Mouse (Mus musculus) heart, embryonic 13.5 days (tissue): ENCODE results near the gene Olfr1053. TPM values are rescaled to one million over a fixed set of nuclear protein-coding genes. Genes with fewer than 3 reads are reported as not detected.
"Not testable (repeated sequence)": the region's sequence is repeated elsewhere in the genome, so short reads cannot be mapped to it uniquely, and the experiment has no call there.

Experiments used
- ATAC-seq: fragments of 200-750 bp; cut with Nextera tagmentation; 2 replicates; pipeline ENCODE4 v1.8.0; 2017; ENCODE audit warnings: moderate TSS enrichment; ENCODE audit not compliant: insufficient number of reproducible peaks, low FRiP score, low TSS enrichment; ENCODE audit errors: extremely low read depth
- H3K27ac ChIP-seq: fragments of 300-500 bp; sonication (generic); replicated peaks from 2 replicates; pipeline ENCODE4 v1.5.1; 2015; ENCODE audit warnings: moderate library complexity, mild to moderate bottlenecking, inconsistent platforms
- H3K27me3 ChIP-seq: fragments of 300-500 bp; sonication (generic); replicated peaks from 2 replicates; pipeline ENCODE4 v1.6.1; 2015; ENCODE audit warnings: mild to moderate bottlenecking, inconsistent platforms
- H3K36me3 ChIP-seq: fragments of 300-500 bp; sonication (generic); 2 replicates; pipeline ENCODE4 v1.6.1; 2015; ENCODE audit warnings: mild to moderate bottlenecking, inconsistent platforms
- H3K4me1 ChIP-seq: fragments of 300-500 bp; sonication (generic); 2 replicates; pipeline ENCODE4 v1.6.1; 2015; ENCODE audit warnings: inconsistent platforms
- H3K4me2 ChIP-seq: fragments of 300-500 bp; sonication (generic); 2 replicates; pipeline ENCODE4 v1.6.1; 2015; ENCODE audit warnings: inconsistent platforms, mild to moderate bottlenecking, moderate library complexity
- H3K4me3 ChIP-seq: fragments of 300-500 bp; sonication (generic); 2 replicates; pipeline ENCODE4 v1.5.1; 2015; ENCODE audit warnings: moderate library complexity, mild to moderate bottlenecking, inconsistent platforms
- H3K9ac ChIP-seq: fragments of 300-500 bp; sonication (generic); 2 replicates; pipeline ENCODE4 v1.6.1; 2015; ENCODE audit warnings: inconsistent platforms, mild to moderate bottlenecking, moderate library complexity
- H3K9me3 ChIP-seq: fragments of 300-500 bp; sonication (generic); 2 replicates; pipeline ENCODE4 v1.6.1; 2016; ENCODE audit warnings: inconsistent platforms
- WGBS: fragments of 180-500 bp; shearing (Covaris S2); methylation state at CpG from one replicate; pipeline ENCODE4 v1.1.7; 2015; ENCODE audit warnings: mixed read lengths; 5-methylcytosine and 5-hydroxymethylcytosine counted together
- polyA plus RNA-seq: library from polyadenylated mRNA; unstranded; fragments of >200 nt; fragmentation: Nextera tagmentation; extraction: Ambion mirVana; gene quantifications from 2 replicates; pipeline ENCODE4 v1.2.1, GENCODE M21; 2015

Olfr1053 gene
- polyA plus RNA-seq, result not detected in 2 replicates

DNA sequence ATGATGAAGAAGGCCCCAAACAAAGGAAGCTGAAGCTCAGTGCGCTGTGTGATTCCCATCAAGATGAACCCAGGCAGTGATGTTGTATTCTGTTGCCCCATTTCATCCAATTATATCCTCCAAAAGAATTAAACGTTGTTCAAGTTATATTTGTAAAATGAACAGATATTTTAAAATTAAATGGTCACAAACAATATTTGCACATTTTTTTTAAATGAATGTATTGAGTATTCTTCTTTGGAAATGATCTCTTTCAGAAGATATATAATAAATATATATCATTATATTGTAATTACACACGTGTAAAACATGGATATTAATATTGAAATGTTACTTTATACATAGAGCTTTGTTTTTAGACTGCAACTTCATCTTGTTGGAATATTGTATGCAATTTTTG lies at the start of gene Olfr1053:
Gene Olfr1053 (minus strand): TSS at position 101 of the 400 bp plus-strand sequence.
- Histone ChIP-seq H3K4me1 (no peaks in the 10 kb centered on the region), H3K36me3 (no peaks in the 10 kb centered on the region), H3K9ac (no peak within 1 kb of the TSS), H3K27ac (no peak within 1 kb of the TSS), H3K9me3 (no peaks in the 10 kb centered on the region), H3K4me2 (no peak within 1 kb of the TSS), H3K4me3 (no peak within 1 kb of the TSS), H3K27me3 (no peaks in the 10 kb centered on the region)
- ATAC-seq, result no peak
- 51% methylated on average over 3 of the region's 3 CpGs for WGBS

DNA sequence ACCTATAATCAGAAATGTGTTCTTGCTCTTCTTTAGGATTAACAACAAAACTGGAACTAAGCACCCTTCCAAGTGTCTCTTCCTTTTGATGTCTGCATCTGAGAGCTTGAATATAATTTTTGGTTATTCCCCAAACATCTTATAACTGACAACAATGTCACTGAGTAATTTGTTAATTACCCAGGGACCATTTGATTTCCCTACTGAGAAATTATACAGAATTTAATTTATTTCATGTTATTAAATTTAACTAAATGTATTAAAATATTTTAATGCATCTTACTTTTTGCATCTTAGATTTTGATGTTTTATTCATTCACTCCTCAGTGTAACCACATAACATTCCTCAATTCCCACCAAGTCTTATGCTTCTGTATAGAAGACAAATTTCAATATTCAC lies 47.3 kb upstream of the Olfr1053 start, which contains the start of gene Olfr1056:
Gene Olfr1056 (minus strand): TSS at position 101 of the 400 bp plus-strand sequence.
- H3K4me1 ChIP-seq, result no peaks in the 10 kb centered on the region
- no peak within 1 kb of the TSS for H3K9ac ChIP-seq
- ATAC-seq, result no peak
- no peak within 1 kb of the TSS for H3K4me3 ChIP-seq
- H3K27ac ChIP-seq, result no peak within 1 kb of the TSS
- no peaks in the 10 kb centered on the region for H3K36me3 ChIP-seq
- H3K9me3 ChIP-seq, result no peaks in the 10 kb centered on the region
- H3K27me3 ChIP-seq, result no peaks in the 10 kb centered on the region
- no peak within 1 kb of the TSS for H3K4me2 ChIP-seq

DNA sequence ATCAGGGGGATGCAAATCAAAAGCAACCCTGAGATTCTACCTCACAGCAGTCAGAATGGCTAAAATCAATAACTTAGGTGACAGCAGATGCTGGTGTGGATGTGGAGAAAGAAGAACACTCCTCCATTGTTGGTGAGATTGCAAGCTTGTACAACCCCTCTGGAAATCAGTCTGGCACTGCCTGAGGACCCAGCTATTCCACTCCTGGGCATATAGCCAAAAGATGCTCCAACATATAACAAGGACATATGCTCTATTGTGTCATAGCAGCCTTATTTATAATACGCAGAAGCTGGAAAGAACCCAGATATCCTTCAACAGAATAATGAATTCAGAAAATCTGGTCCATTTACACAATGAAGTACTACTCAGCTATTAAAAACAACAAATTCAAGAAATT lies 36.7 kb upstream of the Olfr1053 start:
- H3K9me3 ChIP-seq, ATAC-seq, H3K4me3 ChIP-seq, H3K27ac ChIP-seq, H3K4me2 ChIP-seq, H3K9ac ChIP-seq, H3K27me3 ChIP-seq, H3K36me3 ChIP-seq, H3K4me1 ChIP-seq: not testable (repeated sequence)
- 89% methylated on average over 1 of the region's 1 CpGs for WGBS

DNA sequence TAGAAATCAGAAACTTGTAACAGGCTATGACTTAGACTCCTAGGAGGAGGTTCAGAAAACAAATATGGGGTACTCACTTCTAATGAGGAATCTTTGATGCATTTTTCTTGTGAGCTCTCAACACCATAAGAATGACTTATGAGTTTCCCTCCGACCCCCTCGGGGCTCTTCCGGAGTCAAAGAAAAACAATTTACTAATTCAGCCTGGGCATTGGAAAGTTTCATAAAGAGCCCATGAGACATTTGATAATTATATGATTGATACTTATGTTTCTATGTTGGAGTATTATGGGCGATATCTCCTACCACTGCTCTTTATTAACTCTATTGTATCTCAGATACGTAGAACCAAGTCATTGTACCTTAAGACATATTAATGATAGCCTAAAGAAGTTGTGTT lies 35.1 kb upstream of the Olfr1053 start, which contains the start of gene Olfr1055:
Gene Olfr1055 (minus strand): TSS at position 101 of the 400 bp plus-strand sequence.
- Histone ChIP-seq H3K4me2 (no peak within 1 kb of the TSS), H3K27ac (no peak within 1 kb of the TSS), H3K27me3 (no peaks in the 10 kb centered on the region), H3K9me3 (no peaks in the 10 kb centered on the region), H3K9ac (no peak within 1 kb of the TSS), H3K36me3 (no peaks in the 10 kb centered on the region), H3K4me1 (no peaks in the 10 kb centered on the region), H3K4me3 (no peak within 1 kb of the TSS)
- ATAC-seq, result no peak
- WGBS, result 88% methylated on average over 5 of the region's 5 CpGs

GRCm38 (mm10) chr2:86335333-86335732 lies 20.2 kb upstream of the Olfr1053 start, which contains the start of gene Olfr1054:
Gene Olfr1054 (minus strand): TSS chr2:86335433.
- no peak for ATAC-seq
- H3K4me3 ChIP-seq, result no peak within 1 kb of the TSS
- H3K27me3 ChIP-seq, result no peaks in the 10 kb centered on the region
- H3K27ac ChIP-seq, result no peak within 1 kb of the TSS
- H3K4me2 ChIP-seq, result no peak within 1 kb of the TSS
- H3K9ac ChIP-seq, result no peak within 1 kb of the TSS
- no peaks in the 10 kb centered on the region for H3K9me3 ChIP-seq
- H3K4me1 ChIP-seq, result no peaks in the 10 kb centered on the region
- H3K36me3 ChIP-seq, result no peaks in the 10 kb centered on the region
- 77% methylated on average over 3 of the region's 3 CpGs for WGBS

DNA sequence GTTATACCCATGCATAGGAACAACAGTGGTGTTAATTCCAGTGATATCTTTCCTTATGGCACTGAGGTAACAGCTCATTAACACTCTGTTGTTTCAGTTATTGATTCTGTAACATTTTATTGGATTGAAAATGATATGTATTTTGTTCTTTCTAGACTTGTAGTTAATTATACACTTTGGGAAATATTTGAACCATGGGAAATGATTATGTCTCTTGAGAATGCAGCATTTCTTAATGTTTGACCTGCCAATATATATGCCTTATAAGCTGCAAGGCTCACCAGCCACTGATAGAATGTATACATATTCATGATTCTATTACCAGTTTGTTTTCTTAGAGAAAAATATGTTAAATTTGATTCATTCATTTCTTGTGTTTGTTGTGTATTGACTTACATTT lies 22.9 kb downstream of the Olfr1053 start, which contains the start of gene Olfr1052:
Gene Olfr1052 (plus strand): TSS at position 301 of the 400 bp plus-strand sequence.
- no peak for ATAC-seq
- Histone ChIP-seq H3K4me1 (no peaks in the 10 kb centered on the region), H3K36me3 (no peaks in the 10 kb centered on the region), H3K4me3 (no peak within 1 kb of the TSS), H3K9ac (no peak within 1 kb of the TSS), H3K9me3 (no peaks in the 10 kb centered on the region), H3K4me2 (no peak within 1 kb of the TSS), H3K27ac (no peak within 1 kb of the TSS), H3K27me3 (no peaks in the 10 kb centered on the region)

- not testable (repeated sequence) for H3K9ac ChIP-seq, H3K4me2 ChIP-seq, H3K4me1 ChIP-seq, H3K4me3 ChIP-seq, H3K9me3 ChIP-seq, H3K36me3 ChIP-seq, H3K27ac ChIP-seq, H3K27me3 ChIP-seq, ATAC-seq
These were observed 36.1 kb downstream of the Olfr1053 start, which contains the start of gene Olfr1051 for GRCm38 (mm10) chr2:86278988-86279387. Gene Olfr1051 (minus strand): TSS chr2:86279088.

Other genes with a start within 250 kb of the Olfr1053 start
- gene Olfr1036, start 241.3 kb downstream of the Olfr1053 start, polyA plus RNA-seq, result not detected in 2 replicates
- gene Olfr1037, start 227.9 kb downstream of the Olfr1053 start, polyA plus RNA-seq, result not detected in 2 replicates
- not detected in 2 replicates for gene Olfr1039, start 179.4 kb downstream of the Olfr1053 start, polyA plus RNA-seq
- not detected in 2 replicates for gene Olfr1040, start 168.6 kb downstream of the Olfr1053 start, polyA plus RNA-seq
- not detected in 2 replicates for gene Olfr1042, start 153.4 kb downstream of the Olfr1053 start, polyA plus RNA-seq
- not detected in 2 replicates for gene Olfr1043, start 147.8 kb downstream of the Olfr1053 start, polyA plus RNA-seq
- not detected in 2 replicates for gene Olfr1044, start 137.5 kb downstream of the Olfr1053 start, polyA plus RNA-seq
- gene Olfr52, start 129.6 kb downstream of the Olfr1053 start, polyA plus RNA-seq, result not detected in 2 replicates
- not detected in 2 replicates for gene Olfr1045, start 112.3 kb downstream of the Olfr1053 start, polyA plus RNA-seq
- not detected in 2 replicates for gene Olfr1046, start 96.0 kb downstream of the Olfr1053 start, polyA plus RNA-seq
- gene Olfr1047, start 83.9 kb downstream of the Olfr1053 start, polyA plus RNA-seq, result not detected in 2 replicates
- gene Olfr1048, start 75.0 kb downstream of the Olfr1053 start, polyA plus RNA-seq, result not detected in 2 replicates
- not detected in 2 replicates for gene Olfr1049, start 57.0 kb downstream of the Olfr1053 start, polyA plus RNA-seq
- not detected in 2 replicates for gene Olfr1051, start 36.2 kb downstream of the Olfr1053 start, polyA plus RNA-seq
- gene Olfr1052, start 22.8 kb downstream of the Olfr1053 start, polyA plus RNA-seq, result not detected in 2 replicates
- gene Olfr1054, start 20.1 kb upstream of the Olfr1053 start, polyA plus RNA-seq, result not detected in 2 replicates
- not detected in 2 replicates for gene Olfr1055, start 35.0 kb upstream of the Olfr1053 start, polyA plus RNA-seq
- gene Olfr1056, start 47.2 kb upstream of the Olfr1053 start, polyA plus RNA-seq, result not detected in 2 replicates
- not detected in 2 replicates for gene Olfr1057, start 63.1 kb upstream of the Olfr1053 start, polyA plus RNA-seq
- gene Olfr1058, start 73.3 kb upstream of the Olfr1053 start, polyA plus RNA-seq, result not detected in 2 replicates
- not detected in 2 replicates for gene Olfr1061, start 98.8 kb upstream of the Olfr1053 start, polyA plus RNA-seq
- gene Olfr1062, start 111.5 kb upstream of the Olfr1053 start, polyA plus RNA-seq, result not detected in 2 replicates
- not detected in 2 replicates for gene Olfr1065, start 135.3 kb upstream of the Olfr1053 start, polyA plus RNA-seq
- not detected in 2 replicates for gene Olfr1066, start 141.0 kb upstream of the Olfr1053 start, polyA plus RNA-seq
- not detected in 2 replicates for gene Olfr228, start 172.1 kb upstream of the Olfr1053 start, polyA plus RNA-seq
- gene Olfr1076, start 193.2 kb upstream of the Olfr1053 start, polyA plus RNA-seq, result not detected in 2 replicates
- gene Olfr1079, start 227.2 kb upstream of the Olfr1053 start, polyA plus RNA-seq, result not detected in 2 replicates
- not detected in 2 replicates for gene Olfr1080, start 243.0 kb upstream of the Olfr1053 start, polyA plus RNA-seq